Mouse (Mus musculus): Measurements from ENCODE around the gene Usp29.
"Not testable (repeated sequence)": the region's sequence is repeated elsewhere in the genome, so short reads cannot be mapped to it uniquely, and the experiment has no call there.

Gene Usp29

DNA sequence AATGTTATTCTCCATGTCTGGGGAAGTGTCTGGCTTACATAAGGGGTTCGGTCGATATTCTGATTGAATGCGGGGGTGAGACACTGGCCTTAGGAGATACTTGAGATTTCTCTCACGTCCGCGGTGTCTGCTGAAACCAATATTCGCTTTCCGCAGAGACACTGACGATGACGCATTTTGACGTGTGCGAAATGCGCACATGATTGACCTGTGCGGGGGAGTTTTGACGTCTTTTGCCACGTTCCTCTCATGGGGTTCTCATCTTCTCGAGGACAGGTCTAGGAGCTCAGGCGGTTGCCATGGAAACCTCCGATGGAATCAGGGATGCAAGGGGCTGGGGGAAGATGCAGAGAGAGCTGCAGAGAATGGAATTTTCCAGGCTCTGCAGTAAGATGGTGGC lies 144.1 kb downstream of the Usp29 start:
- DNase-seq (ENCODE audit: low spot score): no peak

DNA sequence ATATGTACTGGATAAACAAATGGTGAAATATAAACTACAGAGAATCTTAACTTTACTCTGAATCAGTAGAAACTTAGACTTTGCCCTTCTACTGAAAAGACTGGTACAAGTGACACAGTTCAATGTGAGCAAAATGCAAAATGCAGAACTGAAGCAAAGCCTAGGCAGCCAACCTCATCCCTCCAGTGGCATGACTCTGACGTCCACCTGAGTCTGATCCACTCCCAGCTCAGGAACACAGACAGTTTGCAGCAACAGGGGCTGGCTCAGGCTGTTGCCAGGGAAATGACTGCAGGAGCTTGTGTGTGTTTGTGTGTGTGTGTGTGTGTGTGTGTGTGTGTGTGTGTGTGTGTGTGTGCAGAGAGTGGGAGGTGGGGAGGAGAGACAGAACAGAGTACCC lies 147.8 kb downstream of the Usp29 start:
- no peak for DNase-seq (ENCODE audit: low spot score)

DNA sequence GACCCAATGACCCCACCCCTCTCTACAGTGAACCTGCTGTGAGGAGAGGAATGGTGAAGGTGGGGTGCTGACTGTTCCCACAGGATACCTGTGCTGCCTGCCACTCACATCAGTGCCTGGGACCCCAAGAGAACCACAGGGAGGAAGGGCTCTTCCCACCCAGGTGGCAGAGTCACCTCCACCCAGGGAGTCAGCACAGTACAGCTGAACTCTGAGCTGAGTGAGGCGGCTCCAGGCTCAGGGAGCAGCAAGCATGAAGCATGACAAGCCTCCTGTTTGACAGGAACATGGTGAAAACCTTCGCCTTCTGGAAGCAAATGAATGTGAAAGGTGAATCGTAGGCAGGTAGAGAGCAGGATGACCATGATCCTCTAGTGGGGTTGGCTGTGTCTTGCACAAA lies 148.5 kb downstream of the Usp29 start:
- DNase-seq (ENCODE audit: low spot score): not testable (repeated sequence)

GRCm38 (mm10) chr7:6879512-6880164 lies 149.3 kb downstream of the Usp29 start:
- DNase-seq (ENCODE audit: low spot score): no peak

GRCm38 (mm10) chr7:6880918-6881317 lies 150.5 kb downstream of the Usp29 start:
- not testable (repeated sequence) for DNase-seq (ENCODE audit: low spot score)

GRCm38 (mm10) chr7:6881473-6882046 lies 151.2 kb downstream of the Usp29 start:
- no peak for DNase-seq (ENCODE audit: low spot score)

DNA sequence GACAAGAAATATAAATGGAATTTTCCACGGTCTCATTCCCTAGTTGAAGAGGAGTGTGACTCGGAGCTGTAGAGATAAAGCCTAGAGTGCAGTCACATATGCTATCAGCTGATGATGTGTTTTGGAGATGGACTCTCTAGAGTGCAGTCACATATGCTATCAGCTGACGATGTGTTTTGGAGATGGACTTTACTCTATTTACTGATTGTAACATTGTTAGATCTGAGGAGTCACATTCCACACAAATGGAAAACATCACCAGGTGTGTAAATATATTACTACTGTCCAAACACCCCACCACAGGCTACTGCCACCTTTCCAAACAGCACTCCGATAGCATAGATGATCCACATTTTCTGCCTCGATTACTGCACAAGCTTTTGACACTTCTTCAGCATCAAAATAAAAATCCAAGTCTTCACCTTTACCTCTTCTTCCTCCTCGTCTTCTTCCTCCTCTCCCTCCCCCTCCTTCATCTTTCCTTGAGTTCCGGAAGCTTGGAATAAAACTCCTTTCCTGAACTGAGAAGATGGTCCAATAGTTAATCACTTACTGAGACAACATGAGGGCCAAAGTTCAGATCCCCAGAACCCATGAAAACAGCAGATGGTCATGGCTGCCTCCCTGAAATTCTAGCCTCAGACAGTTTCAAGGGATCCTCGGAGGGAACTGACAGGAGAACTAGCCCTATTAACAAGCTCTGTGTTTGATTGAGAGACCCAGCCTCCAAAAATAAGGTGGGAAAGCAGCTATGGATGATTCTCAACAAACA lies 153.2 kb downstream of the Usp29 start:
- no peak for DNase-seq (ENCODE audit: low spot score)

DNA sequence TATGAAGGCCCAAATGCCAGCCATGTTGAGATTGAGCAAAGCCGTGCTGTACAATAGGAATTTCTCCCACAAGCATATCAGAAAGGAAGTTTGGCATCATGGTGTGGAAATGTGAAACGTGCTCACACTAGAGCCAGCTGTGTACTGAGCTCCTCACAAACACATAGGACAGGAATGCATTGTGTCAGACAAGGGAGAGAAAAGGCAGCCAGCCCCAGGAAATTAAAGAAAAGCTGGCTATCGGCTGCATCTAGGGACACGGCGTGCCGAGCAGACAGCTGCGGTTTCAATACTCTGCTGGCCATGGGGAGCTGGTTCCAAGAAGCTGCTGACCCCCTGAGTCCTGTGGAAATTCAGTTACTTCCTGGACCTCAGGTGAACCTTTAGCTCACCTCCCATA lies 155.0 kb downstream of the Usp29 start:
- no peak for DNase-seq (ENCODE audit: low spot score)

GRCm38 (mm10) chr7:6886896-6887295 lies 156.5 kb downstream of the Usp29 start:
- no peak for DNase-seq (ENCODE audit: low spot score)

GRCm38 (mm10) chr7:6889871-6890270 lies 159.5 kb downstream of the Usp29 start:
- DNase-seq (ENCODE audit: low spot score): no peak

DNA sequence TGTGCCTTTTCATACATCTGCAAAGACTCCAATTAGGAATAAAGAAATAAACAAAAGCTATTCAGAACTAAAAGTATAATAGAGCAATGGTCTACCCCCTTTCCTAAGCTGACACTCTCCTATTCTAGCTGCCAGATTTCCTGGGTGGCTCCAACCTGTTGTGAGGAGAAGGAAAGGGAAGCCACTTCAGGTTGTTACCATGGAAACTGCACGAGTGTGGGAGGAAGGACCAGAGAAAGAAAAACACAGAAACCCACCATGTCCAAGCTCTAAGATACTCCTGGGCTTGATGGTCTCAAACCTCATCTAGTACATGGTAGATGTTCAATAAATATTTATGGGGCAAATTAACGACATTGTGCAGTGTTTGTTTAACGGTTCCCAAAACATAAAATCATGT lies 160.8 kb downstream of the Usp29 start:
- DNase-seq (ENCODE audit: low spot score): no peak

GRCm38 (mm10) chr7:6897021-6897420 lies 166.6 kb downstream of the Usp29 start:
- not testable (repeated sequence) for DNase-seq (ENCODE audit: low spot score)

DNA sequence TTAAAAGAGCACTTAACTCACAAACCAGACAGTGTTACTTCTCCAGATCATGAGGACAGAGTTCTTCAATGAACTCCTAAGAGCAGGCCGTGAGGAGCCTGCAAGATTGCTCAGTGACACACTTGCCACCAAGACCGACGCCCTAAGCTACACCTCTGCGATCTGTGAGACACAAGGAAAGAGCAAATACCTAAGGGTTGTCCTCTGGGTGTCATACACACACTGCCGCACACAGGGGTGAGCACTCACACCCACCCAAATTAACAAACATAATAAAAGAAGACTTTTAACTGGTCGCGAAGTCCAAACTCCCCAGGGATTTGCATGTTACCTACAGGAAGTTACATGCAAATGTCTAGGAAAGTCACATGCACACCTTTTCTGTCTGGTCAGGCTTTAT lies 170.3 kb downstream of the Usp29 start:
- DNase-seq (ENCODE audit: low spot score): no peak

GRCm38 (mm10) chr7:6903489-6903888 lies 173.1 kb downstream of the Usp29 start:
- DNase-seq (ENCODE audit: low spot score): no peak

DNA sequence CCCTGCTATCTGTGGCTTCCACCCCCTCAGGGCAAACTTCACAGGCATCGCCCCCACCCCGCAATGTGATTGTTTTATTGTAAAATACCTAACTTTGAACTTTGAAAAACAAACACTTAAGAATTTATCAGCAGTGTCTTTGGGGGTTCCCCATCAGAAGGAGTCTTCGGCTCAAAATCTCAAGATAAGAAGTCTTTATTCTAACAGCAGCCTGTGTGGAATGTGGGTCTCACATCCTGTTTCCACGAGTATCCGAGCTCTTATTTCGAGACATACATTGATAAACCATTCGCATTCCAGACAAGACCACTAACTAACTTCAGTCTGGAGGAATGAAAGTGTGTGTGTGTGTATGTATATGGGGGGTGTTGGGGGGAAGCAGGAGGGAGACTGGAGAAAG lies 180.1 kb downstream of the Usp29 start:
- no peak for DNase-seq (ENCODE audit: low spot score)

- no peak for DNase-seq (ENCODE audit: low spot score)
These were observed 181.4 kb downstream of the Usp29 start for GRCm38 (mm10) chr7:6911731-6912130.

DNA sequence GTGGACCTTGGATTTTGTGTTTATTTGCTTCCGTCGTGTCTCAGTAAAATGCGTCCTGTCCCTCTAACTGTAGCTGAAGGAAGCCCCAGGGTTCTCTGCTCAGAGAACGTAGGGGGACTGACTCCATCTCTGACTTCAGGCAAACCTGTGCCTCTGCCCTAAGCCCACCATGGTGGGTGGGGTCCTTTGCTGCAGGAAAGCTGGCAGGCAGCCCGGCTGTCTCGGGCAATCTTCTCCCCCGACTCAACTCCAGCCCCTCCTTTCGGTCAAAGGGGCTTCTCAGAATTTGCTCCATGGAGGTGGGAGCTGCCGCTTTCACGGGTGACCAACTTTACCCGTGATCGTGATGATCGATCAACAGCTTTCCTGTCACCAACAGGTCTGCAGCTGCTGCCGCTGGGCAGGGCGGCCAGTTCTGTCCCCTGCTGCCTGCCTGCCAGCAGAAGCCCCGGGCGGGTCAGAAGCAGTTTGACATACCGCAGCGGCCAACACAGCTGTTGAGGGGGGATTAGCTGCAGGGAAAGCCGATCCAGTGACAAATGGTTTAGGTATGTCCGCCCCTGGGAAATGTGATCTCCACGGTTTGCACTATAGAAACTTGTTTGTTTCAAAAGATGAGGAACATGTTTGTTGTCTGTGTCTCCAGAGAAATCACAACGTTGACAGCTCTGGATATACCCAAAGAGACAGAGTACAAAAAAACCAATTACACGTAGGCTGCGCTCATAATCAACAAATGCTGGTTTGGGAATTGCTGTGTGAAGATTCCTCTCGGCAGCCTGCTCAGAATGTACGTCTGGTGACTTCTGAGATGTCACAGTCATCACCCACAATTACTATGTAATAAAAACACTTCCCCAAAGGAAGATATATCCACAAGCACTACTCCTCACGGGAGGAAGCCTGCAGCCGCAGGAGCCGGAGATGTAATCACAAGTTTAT lies 183.3 kb downstream of the Usp29 start:
- no peak for DNase-seq (ENCODE audit: low spot score)

DNA sequence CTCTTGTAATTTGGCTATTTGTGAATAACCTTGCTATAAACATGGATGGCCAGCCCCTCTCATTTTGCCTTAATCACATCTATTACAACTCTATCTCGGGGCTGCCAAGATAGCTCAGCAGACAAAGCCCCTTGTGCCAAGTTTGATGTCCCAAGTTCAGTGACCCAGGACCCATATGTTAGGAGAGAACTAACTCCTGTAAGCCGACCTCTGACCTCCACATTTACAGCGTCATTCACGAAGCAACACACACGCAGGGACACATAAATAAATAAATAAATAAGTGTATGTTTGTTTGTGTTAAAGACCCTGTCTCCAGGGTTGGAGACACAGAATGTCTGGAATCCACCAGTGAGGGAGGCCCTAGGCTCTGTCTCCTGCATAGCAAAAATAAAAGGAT lies 186.7 kb downstream of the Usp29 start:
- DNase-seq (ENCODE audit: low spot score): no peak

- peak; percentile 20 for DNase-seq (ENCODE audit: low spot score)
These were observed 187.9 kb downstream of the Usp29 start for GRCm38 (mm10) chr7:6918267-6918666.

DNA sequence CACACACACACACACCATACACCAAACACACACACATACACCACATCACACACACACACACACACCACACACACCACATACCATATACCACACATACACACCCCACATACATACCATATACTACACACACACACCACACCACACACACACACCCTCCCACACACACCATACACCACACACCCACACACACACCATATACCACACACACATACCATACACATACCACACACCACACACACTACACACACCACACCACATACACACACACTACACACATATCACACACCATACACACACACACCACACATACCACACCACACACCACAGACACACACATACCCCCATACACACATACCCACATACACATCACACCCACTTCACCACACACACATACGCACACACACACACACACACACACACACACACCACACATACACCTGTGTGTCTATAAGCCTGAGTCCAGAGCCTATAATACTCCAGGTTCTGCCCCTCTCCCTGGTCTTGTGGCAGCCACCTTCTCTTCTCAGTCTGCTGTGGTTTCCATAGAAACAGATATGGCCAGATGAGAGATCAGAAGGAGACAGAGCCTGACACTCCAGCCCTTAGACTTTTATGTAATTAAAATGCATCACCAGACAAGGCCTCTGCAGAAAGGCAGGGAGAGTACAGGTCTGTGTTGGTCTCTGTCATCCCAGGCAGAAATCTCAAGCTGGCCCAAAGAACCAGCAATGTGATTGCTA lies 188.9 kb downstream of the Usp29 start:
- no peak for DNase-seq (ENCODE audit: low spot score)

- DNase-seq (ENCODE audit: low spot score): no peak
These were observed 193.1 kb downstream of the Usp29 start for GRCm38 (mm10) chr7:6923515-6923914.

All from ovary, adult 18-20 months (tissue).